In genomic region chr15:92610866-92611265, GRCm38 (mm10) we compare ENCODE assay signal across 21 mouse cellular contexts.
DNase-seq lines count a peak whose midpoint lies in the region; ATAC-seq and TF ChIP-seq lines count a peak whose summit lies in the region.
"Had no signal": no experiment of that assay in that cellular context is flagged by ENCODE, and none has a peak within 500 bp of the region (broad histone marks: within the 10 kb centered on the region; RNA-seq: fewer than 3 reads in every experiment).

No protein-coding gene starts in this region.

- 93% methylated on average over 3 of the region's 3 CpGs for WGBS in hindbrain, embryonic 11.5 days
- 86% methylated on average over 3 of the region's 3 CpGs for WGBS in hindbrain, embryonic 10.5 days

- H3K79me2 ChIP-seq in myocyte (ENCODE audit: control insufficient read depth, insufficient read depth): no peaks in the 10 kb centered on the region

- H3ac ChIP-seq in myocyte (ENCODE audit: control insufficient read depth, insufficient read length): no peak overlapping the region

- H3K36me3 ChIP-seq in hindbrain, embryonic 11.5 days (ENCODE audit: control insufficient read depth, insufficient read depth, low read length): no peaks in the 10 kb centered on the region
- H3K36me3 ChIP-seq in hindbrain, embryonic 10.5 days: no peaks in the 10 kb centered on the region
- no peaks in the 10 kb centered on the region for H3K36me3 ChIP-seq in myocyte (ENCODE audit: control insufficient read depth, insufficient read depth)
- H3K36me3 ChIP-seq: G1E had no signal

- TF ChIP-seq POLR2A in myocyte (IDR thresholded peaks at IDR 0.05; ENCODE audit: insufficient read length, low read depth): no peak

- no peaks in the 10 kb centered on the region for H3K9me3 ChIP-seq in hindbrain, embryonic 11.5 days (ENCODE audit: control insufficient read depth, low read length)
- no peaks in the 10 kb centered on the region for H3K9me3 ChIP-seq in hindbrain, embryonic 10.5 days

- peak; percentile 54 for DNase-seq in heart, adult 11 months
- no peak for DNase-seq in heart, postnatal 10 days
- no peak for DNase-seq in hindbrain, embryonic 11.5 days (ENCODE audit: low spot score)
- DNase-seq in hindbrain, embryonic 10.5 days (ENCODE audit: low spot score): no peak
- no peak for DNase-seq in cerebellum, adult 11 months
- DNase-seq: adrenal gland, adult 2 months; adrenal gland, adult 8-10 months; adrenal gland, postnatal 10 days; adrenal gland, postnatal 14 days; adrenal gland, postnatal 25 days; adrenal gland, postnatal 36 days; B cell, adult 2 months; cerebellum, adult 11-12 months; cerebellum, adult 18-20 months; cerebellum, adult 2 months had no signal

- no peaks in the 10 kb centered on the region for H3K4me1 ChIP-seq in hindbrain, embryonic 11.5 days (replicated peaks; ENCODE audit: control insufficient read depth, insufficient read depth, low read length)
- H3K4me1 ChIP-seq in hindbrain, embryonic 10.5 days (replicated peaks): peaks cover 18% of the 10 kb centered on the region

- H3K27ac ChIP-seq in hindbrain, embryonic 11.5 days (ENCODE audit: low read depth, low read length): 0 out of 2 replicates have a peak overlapping the region, but pooled peaks have one; percentile 7
- no peak overlapping the region for H3K27ac ChIP-seq in hindbrain, embryonic 10.5 days

- intact Hi-C loops in heart, postnatal 10 days (cut with DNase I): no loop called here

- no peak for ATAC-seq in hindbrain, embryonic 11.5 days (ENCODE audit: low FRiP score)
- ATAC-seq: activated CD4-positive, CD25-positive, alpha-beta regulatory T cell, adult 4 months; CD4-positive, CD25-positive, alpha-beta regulatory T cell, adult 4 months; Patski had no signal

- H3K9ac ChIP-seq in hindbrain, embryonic 11.5 days (ENCODE audit: low read depth, low read length): no peak overlapping the region

- H3K27me3 ChIP-seq in hindbrain, embryonic 11.5 days (ENCODE audit: control insufficient read depth, insufficient read depth, low read length): no peaks in the 10 kb centered on the region
- H3K27me3 ChIP-seq in hindbrain, embryonic 10.5 days (ENCODE audit: insufficient read depth, poor library complexity, severe bottlenecking): no peaks in the 10 kb centered on the region
- H3K27me3 ChIP-seq in myocyte (ENCODE audit: control insufficient read depth, insufficient read depth, insufficient read length): no peaks in the 10 kb centered on the region
- H3K27me3 ChIP-seq: CH12.LX, Patski had no signal

- H3K4me2 ChIP-seq in hindbrain, embryonic 11.5 days (replicated peaks; ENCODE audit: low read depth, low read length): no peak overlapping the region
- H3K4me2 ChIP-seq in myocyte (ENCODE audit: low read depth): peak overlapping the region; percentile 32

- no peak overlapping the region for H3K4me3 ChIP-seq in hindbrain, embryonic 11.5 days (ENCODE audit: low read depth, low read length)
- H3K4me3 ChIP-seq in hindbrain, embryonic 10.5 days: no peak overlapping the region
- no peak overlapping the region for H3K4me3 ChIP-seq in myocyte

TF ChIP-seq in myocyte, 11 proteins besides CTCF, POLR2A, EP300 and RAD21:
- TF ChIP-seq REST (IDR thresholded peaks at IDR 0.05; ENCODE audit: insufficient read depth, insufficient read length): no peak
- TF ChIP-seq POLR2AphosphoS2 (IDR thresholded peaks at IDR 0.05; ENCODE audit: insufficient read length, low read depth): no peak
- no peak for TF ChIP-seq USF1 (IDR thresholded peaks at IDR 0.05; ENCODE audit: low read depth)
- no peak for TF ChIP-seq TCF3 (IDR thresholded peaks at IDR 0.05; ENCODE audit: insufficient read length, low read depth)
- peak; percentile 30 to 81 (median 56) for TF ChIP-seq MYOD1 (IDR thresholded peaks at IDR 0.05; ENCODE audit: control insufficient read depth in 1 of 3, insufficient read length in 2 of 3, low read depth in 2 of 3)
- no peak for TF ChIP-seq MAX (IDR thresholded peaks at IDR 0.05; ENCODE audit: low read depth)
- peak; percentile 34; the same call in 1 of the 2 replicates for TF ChIP-seq CEBPB (IDR thresholded peaks at IDR 0.05; ENCODE audit: insufficient read depth, poor library complexity, severe bottlenecking)
- TF ChIP-seq E2F4 (IDR thresholded peaks at IDR 0.05; ENCODE audit: insufficient read depth): no peak
- no peak for TF ChIP-seq SRF (IDR thresholded peaks at IDR 0.05; ENCODE audit: control insufficient read depth, insufficient read length, low read depth)
- TF ChIP-seq MYOG (IDR thresholded peaks at IDR 0.05; ENCODE audit: control insufficient read depth in 1 of 3, insufficient read depth in 1 of 3, insufficient read length in 2 of 3, low read depth in 2 of 3): peak; percentile 49 to 91 (median 89)
- peak; percentile 40 for TF ChIP-seq TCF12 (IDR thresholded peaks at IDR 0.05; ENCODE audit: insufficient read depth, poor library complexity, severe bottlenecking)
